Mouse (Mus musculus): ENCODE measurements around the gene Ctns.
A peak's percentile ranks its signal among the peaks of the same experiment; 100 is the strongest.

Gene Ctns

GRCm38 (mm10) chr11:73194444-73194843 is 4.4 kb downstream of the Ctns start:
- no peak for DNase-seq (ENCODE audit: low read depth, low spot score)

DNA sequence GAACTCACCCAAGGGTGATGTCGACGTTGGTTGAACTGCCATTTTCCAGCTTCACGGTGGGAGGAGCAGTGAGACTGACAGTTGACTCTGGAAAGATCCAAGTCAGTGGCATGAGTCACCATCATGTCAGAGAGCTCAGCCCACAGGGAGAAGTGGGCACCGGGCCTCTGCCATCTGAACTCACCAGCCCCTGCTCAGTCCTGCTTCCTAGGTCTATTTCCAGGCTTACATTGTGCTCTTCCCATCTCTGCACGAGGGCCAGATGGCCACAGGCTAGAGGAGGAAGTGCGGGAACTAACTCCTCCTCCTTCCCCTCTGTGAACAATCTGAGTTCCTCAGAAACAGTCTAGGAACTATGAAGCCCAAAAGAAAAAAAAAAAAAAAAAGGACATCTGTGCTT is 5.8 kb downstream of the Ctns start:
- no peak for DNase-seq (ENCODE audit: low read depth, low spot score)

DNA sequence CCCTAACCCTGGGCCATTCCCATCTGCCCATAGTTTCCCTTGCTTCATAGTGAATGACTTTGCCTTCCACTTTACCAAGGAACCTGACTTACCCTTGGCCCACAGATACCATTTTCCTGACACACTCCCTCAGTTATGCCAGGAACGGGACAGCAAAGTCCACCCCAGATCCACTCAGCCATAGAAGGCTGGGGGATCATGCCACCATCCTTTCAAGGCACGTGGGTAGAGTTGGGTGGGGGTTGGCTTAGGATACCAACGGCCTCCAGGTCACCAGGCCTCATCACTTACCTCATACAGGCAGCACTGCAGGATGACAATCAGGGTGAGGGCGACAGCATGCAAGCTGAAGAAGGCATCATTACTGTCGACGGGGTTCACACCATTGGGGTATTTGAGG is 11.6 kb downstream of the Ctns start:
- DNase-seq (ENCODE audit: low read depth, low spot score), result no peak

GRCm38 (mm10) chr11:73185872-73186615 is 12.8 kb downstream of the Ctns start:
- DNase-seq (ENCODE audit: low read depth, low spot score), result no peak

DNA sequence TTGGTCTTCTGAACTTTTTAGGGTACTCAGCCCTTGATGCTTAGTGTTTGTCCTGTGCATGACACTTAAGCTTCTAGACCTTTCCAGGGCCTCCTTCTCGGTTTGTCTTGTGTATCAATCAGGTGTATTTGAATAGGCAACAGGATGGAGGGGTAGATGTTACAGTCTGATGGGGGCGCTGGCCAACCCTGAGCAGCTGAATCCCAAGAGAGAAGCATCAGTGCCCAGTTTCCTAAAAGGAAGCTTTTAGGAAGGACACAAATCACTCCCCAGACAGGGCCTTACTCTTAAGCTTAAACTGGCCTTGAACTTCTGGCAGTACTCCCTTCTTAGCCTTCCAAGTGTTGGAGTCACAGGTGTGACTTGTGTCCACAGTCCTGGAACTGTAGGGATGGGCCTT is 20.9 kb downstream of the Ctns start:
- DNase-seq (ENCODE audit: low read depth, low spot score), result no peak

DNA sequence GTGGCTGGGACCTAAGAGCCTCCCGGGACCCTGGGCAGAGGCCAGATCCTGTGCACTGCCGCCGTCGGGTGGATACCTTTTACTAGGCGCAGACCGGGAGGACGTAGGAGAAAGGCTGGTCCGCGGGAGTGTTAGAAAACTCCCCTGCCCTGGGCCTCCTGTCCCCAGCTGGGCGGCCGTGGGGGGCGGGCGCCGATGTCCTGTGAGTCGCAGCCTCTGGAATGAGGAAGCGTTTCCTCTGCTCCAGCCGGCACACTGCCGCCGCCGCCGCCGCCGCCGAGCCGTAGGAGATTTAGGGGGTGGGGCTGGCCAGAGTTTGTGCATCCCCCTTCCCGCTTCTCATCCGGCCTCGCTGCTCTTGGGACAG is 21.4 kb downstream of the Ctns start:
- DNase-seq (ENCODE audit: low read depth, low spot score), result peak; percentile 76

- peak; percentile 99 for DNase-seq (ENCODE audit: low read depth, low spot score)
These were observed 22.0 kb downstream of the Ctns start, which contains the start of the genes Emc6 and Tax1bp3 for GRCm38 (mm10) chr11:73176608-73177508. Gene Emc6 (minus strand): TSS chr11:73177037. Gene Tax1bp3 (plus strand): TSS chr11:73177083.

DNA sequence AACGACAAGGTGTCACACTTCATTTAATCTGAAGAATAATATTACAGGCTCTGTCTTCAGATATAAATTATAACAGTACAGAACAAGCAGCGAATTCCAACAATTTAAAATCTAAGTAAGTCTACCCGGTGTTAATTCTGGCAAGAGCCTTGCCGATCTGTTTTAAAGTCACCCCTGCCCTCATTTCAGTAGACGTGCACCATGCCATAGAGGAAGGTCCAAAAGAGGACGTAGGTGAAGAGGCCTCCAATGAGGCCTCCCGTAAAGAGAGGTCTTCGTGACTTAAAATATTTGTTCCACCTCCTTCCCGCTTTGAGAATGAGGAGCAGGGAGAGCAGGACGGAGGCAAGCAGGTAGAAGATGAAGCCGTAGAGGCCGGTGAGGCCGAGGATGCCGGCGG is 22.7 kb downstream of the Ctns start:
- DNase-seq (ENCODE audit: low read depth, low spot score), result no peak

GRCm38 (mm10) chr11:73175612-73176011 is 23.2 kb downstream of the Ctns start:
- peak; percentile 34 for DNase-seq (ENCODE audit: low read depth, low spot score)

- no peak for DNase-seq (ENCODE audit: low read depth, low spot score)
These were observed 26.7 kb downstream of the Ctns start for GRCm38 (mm10) chr11:73172186-73172585.

DNA sequence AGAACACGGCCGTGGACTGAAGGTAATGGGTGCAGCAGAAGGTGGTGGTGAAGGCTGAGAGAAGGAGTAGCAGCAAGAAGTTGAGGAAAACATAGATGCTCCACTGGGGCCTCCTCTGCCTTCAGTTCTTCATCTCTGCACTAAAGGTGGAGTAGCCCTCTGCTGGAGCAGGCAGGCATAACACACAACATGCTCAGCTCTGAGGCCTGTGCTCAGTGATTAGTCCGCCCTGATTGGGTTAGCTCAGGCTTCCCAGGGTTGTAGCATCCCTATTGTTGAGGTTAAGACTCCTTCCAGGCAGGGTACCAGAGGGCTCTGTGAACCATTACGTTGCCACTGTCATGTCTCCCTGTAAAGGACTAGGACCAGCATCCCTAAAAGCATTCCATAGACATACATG is 29.6 kb downstream of the Ctns start:
- peak; percentile 91 for DNase-seq (ENCODE audit: low read depth, low spot score)

- DNase-seq (ENCODE audit: low read depth, low spot score), result peak; percentile 65
These were observed 30.3 kb downstream of the Ctns start for GRCm38 (mm10) chr11:73168576-73168975.

GRCm38 (mm10) chr11:73168071-73168470 is 30.8 kb downstream of the Ctns start:
- DNase-seq (ENCODE audit: low read depth, low spot score), result no peak

DNA sequence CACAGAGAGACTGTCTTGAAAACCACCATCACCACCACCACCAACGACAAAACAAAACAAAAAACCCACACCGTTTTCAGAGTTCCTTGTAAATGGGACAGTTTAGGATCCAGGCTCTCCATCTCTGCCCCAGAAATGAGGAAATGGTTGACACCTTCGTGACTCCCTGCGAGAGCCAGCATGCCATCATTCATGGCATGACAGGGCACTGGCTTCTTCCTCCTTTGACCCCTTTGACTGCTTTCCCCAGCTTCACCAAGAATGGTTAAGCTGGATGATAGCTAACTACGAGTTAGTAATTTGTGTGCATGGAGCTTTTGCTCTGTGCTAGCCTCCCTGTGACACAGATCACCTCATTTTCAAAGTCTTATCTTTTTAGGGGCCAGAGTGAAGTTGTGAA is 36.6 kb downstream of the Ctns start:
- DNase-seq (ENCODE audit: low read depth, low spot score), result no peak

DNA sequence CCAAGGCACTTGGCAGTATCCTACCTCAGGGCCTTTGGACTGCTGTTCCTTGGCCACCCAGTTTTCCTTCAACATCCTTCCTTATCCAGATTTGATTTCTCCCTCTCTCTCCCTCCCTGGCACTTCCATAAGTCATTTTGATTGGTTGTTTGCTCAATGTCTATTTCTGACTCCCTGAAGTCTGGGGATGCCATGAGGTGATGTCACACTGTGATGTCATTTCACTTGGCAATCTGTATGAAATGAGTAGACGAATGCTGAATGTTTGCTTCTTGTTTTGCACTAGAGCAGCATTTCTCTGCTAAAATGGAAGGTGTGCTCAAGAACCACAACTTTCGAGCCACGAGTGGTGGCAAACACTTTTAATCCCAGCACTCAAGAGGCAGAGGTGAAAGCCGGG is 37.2 kb downstream of the Ctns start:
- no peak for DNase-seq (ENCODE audit: low read depth, low spot score)

DNA sequence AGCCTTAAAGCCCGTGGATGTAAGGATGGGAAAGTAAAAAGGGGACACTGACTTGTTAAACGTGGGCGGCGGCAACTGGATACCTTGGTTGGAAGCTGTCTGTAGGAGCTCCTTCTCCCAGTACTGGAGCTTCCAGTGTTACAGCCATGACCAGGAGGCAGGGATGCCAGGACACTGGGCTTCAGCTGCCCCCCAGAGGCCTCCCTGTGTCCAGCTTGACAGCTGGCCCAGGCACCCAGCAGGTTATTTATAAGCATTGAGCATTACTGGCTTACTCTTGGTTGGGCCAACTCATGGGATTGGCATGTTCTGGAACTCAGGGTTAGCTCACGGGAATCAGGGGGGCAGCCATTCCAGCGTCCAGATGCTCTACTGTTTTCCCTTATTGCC is 38.0 kb downstream of the Ctns start:
- no peak for DNase-seq (ENCODE audit: low read depth, low spot score)

DNA sequence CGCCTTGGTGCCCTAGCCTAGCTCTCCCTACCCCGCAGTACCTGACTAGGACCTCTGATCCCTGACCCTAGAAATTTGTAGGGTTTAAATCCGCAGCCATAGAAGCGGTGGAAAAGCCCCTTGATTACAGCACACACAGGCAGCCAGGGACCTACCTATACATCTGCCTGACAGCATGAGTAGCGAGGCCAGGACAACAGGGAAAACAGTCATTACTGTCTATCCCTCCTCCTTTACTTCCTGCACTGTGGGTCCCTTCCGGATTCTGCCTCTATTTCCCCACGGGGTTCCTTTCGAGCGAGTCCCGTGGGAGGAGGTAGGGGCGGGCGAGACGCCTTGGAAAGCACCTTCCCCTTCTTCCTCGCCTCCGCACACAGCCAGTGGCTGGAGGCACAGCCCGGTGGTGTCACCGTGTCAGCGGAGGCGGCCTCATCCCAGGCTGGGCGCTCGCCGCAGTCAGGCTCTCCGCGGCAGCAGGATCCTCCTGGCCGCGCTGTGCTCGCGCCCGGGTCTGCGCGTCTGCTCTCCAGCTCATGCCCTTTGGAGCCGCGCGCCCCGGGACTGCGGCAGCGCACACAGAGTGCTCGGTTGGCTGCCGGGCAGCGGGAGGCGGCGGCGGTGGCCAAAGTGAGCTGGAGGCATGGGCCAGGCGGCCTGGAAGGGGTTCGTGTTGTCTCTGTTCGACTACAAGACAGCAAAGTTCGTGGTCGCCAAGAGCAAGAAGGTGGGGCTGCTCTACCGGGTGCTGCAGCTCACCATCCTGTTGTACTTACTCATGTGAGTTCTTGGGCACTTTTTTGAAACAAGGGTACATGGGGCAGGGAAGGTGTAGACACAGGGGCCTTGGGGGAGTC is 38.7 kb downstream of the Ctns start, which contains the start of gene P2rx5:
Gene P2rx5, plus strand, starts transcription at position 465 of the 854 bp plus-strand sequence.
- peak; percentile 83 for DNase-seq (ENCODE audit: low read depth, low spot score)

DNA sequence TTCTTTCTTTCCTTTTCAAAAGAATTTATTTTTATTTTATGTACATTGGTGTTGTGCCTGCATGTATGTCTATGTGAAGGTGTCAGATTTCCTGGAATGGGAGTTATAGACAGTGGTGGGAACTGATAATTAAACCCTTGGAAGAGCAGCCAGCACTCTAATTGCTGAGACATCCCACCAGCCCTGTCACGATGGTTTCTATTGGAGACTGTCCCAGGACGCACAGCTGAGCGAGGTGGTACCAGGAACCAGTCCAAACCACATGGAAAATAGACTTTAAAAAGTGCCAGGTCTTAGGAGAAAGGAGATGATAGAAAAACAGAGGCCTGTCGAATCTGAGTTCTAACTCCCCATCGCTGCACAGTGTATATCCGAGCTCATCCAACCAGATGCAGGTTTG is 43.8 kb downstream of the Ctns start:
- DNase-seq (ENCODE audit: low read depth, low spot score), result no peak

- DNase-seq (ENCODE audit: low read depth, low spot score), result no peak
These were observed 50.6 kb downstream of the Ctns start for GRCm38 (mm10) chr11:73148209-73148608.

DNA sequence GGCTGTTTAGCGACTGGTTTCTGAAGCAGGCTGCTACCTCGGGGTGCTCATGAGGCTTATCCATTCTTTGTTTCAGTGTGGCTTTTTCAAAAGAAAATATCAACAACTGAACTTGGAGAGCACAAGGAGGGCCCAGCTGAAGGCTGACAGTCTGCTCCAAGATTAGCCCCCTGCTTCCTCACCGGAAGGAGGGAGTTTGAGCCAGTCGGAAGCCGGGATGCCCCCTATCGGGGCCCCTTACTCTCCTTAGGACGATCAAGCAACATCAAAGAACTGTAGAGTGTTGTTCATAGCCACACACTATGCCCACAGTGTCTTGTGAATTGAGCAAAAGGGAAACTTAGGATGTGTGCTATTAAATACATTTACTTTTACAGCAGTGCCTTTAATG is 51.9 kb downstream of the Ctns start:
- peak; percentile 56 for DNase-seq (ENCODE audit: low read depth, low spot score)

DNA sequence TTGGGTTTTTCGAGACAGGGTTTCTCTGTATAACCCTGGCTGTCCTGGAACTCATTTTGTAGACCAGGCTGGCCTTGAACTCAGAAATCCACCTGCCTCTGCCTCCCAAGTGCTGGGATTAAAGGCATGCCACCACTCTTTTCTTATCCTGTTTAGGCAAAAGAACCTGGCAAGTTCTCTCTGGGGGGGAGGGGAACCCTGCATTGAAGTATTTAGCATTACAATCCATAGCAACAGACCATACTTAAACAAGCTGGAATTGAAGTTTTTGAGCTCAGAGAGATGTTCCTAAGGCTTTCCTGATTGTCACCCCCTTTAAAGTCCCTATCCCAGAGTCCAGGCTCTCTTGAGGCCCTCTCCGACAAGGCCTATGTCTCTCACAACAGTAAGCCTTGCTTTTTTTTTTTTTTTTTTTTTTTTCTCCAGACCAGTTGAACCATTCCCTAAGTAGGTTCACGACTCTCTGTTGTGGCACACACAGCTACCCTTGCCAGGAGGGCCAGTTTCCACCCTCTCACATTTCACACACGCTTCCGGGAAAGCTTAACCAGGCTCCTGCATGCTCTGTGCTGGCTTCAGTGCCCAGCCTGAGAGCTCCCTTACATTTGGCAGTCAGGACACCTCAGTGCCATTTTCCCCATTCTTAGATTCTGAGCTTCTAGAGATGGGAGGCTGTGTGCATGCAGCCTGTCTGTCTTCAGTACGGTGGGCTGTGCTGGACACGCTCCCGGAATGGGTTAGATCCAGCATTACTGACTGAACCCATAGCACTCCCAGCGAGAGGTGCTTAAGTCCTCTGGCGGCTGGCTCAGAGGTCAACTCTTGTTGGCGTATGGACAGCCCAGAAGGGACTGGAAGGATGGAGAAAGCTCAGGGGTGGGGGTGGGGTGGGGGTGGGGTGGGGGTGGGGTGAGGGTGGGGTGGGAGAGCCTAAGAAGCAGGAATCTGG is 52.5 kb downstream of the Ctns start:
- DNase-seq (ENCODE audit: low read depth, low spot score), result peak; percentile 73
